Mouse (Mus musculus) cerebellum, postnatal 4 days (tissue): Measurements from ENCODE around the gene Urb2.
A peak's percentile ranks its signal among the peaks of the same experiment; 100 is the strongest.
"Not testable (repeated sequence)": the region's sequence is repeated elsewhere in the genome, so short reads cannot be mapped to it uniquely, and the experiment has no call there.

ENCODE experiments used
- DNase-seq, 2 experiments: peaks; one replicate each; pipeline ENCODE4 v3.0.0; 2022; ENCODE audit warnings: low spot score in 2 of 2, mixed read lengths in 1 of 2

Gene Urb2

GRCm38 (mm10) chr8:124014751-124015150 is 6.6 kb upstream of the Urb2 start:
- no peak for DNase-seq

DNA sequence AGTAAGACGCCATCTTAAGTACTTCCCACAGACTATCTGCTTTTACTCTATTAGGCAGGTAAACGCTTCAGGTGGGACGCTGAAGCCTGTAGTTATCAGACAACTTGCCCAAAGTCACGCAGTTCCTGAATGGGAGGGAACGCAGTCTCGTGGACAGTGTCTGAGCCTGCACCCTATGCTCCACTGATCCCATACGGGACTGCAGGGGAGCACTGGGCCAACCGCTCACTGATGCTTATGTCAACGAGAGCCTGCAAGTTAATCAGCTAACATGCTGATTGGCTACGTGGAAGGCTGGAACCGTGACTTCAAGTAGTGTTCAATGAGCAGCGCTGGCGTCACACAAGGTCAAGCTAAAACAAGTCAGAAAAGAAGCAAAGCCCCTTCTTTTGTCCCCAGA is 1.5 kb upstream of the Urb2 start:
- DNase-seq: no peak

GRCm38 (mm10) chr8:124020439-124021236 is 670 bp upstream of the Urb2 start:
- peak; percentile 29 to 73 for DNase-seq

- DNase-seq: not testable (repeated sequence)
Measured at GRCm38 (mm10) chr8:124026265-124026664, 5.0 kb downstream of the Urb2 start.

DNA sequence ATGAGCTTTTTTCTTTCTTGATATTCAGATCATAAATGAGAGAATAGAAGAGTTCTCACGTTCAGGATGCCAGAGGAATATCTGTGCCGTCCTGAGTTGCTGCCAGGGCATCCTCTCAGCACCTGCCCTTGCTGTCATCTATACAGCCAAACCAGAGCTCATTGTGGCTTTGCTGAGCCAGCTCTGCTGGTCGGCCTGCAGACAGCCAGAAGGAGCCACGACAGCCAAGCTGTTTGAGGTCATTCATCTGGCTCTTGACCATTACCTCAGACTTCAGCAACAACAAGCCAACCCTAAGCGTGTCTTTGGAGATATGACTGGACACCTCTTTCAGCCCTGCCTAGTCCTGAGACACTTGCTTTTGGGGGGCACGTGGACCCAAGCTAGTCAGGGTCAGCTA is 6.5 kb downstream of the Urb2 start:
- no peak for DNase-seq

DNA sequence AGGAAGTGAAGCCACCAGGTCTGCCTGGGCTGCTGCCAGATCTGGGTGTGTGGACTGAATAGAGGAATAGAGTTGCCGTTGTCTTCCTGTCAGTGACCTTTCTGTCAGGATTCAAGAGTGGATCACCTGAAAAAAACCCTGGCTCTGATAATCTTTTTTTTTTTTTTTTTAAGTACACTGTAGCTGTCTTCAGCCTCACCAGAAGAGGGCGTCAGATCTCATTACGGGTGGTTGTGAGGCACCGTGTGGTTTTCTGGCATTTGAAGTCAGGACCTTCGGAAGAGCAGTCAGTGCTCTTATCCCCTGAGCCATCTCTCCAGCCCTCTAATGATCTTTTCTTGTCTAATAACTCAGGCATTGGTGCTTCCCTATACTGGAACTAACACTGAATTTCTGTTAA is 12.1 kb downstream of the Urb2 start:
- DNase-seq: no peak

DNA sequence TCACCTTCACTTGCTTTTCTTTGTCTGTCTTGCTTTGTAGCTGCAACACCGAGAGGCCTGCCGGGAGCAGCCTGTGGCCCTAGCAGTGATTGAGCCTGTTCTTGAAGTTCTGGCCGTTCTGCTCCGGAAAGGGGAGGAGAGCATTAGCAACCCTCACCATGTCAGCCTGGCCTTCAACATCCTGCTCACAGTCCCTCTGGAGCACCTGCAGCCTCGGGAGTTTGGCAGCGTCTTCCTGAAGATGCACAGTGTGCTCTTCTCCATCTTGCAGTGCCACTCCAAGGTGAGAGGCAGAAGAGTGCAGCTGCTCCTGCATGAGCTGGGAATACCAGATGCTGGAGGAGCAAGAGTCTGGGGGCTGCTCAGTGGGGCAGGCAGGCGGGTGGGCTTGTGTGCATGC is 16.8 kb downstream of the Urb2 start:
- no peak for DNase-seq

- no peak for DNase-seq
Measured at GRCm38 (mm10) chr8:124039351-124039750, 18.0 kb downstream of the Urb2 start.

- DNase-seq: no peak
Measured at GRCm38 (mm10) chr8:124042201-124042600, 20.9 kb downstream of the Urb2 start.

DNA sequence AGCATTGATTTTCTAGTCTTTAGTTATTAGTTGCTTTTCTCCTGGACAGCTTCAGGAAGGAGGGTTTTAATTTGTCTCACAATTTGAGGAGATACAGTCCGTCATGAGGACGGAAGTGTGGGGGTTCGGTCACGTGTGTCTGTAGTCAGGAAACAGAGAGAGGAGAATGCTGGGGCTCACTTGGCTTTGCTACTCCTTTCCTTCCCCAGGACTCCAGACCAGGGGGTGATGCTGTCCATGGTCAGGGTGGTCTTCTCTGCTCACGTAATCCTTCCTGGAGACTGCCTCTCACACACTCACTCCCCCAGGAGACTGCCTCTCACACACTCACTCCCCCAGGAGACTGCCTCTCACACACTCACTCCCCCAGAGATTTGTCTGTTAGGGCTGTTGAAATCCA is 23.1 kb downstream of the Urb2 start:
- DNase-seq: no peak

DNA sequence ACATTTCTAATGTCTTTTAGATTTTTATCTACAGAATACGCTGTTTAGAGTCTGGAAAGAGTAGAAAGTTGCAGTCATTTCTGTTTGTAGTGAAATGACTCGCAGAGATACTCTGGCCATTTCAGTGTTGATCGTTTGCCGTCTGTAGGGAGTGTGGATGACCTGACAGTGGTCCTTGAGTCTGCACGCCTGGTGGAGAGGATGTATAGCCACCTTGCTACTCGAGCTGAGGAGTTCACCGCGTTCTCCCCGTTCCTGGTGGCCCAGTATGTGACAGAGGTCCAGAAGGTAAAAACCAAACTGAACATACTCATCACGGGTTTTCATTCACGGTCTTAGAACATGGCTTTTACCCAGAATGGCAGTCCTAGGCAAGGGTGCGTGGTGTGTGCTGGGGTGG is 23.6 kb downstream of the Urb2 start:
- DNase-seq: no peak

GRCm38 (mm10) chr8:124045856-124046255 is 24.5 kb downstream of the Urb2 start:
- DNase-seq: no peak

DNA sequence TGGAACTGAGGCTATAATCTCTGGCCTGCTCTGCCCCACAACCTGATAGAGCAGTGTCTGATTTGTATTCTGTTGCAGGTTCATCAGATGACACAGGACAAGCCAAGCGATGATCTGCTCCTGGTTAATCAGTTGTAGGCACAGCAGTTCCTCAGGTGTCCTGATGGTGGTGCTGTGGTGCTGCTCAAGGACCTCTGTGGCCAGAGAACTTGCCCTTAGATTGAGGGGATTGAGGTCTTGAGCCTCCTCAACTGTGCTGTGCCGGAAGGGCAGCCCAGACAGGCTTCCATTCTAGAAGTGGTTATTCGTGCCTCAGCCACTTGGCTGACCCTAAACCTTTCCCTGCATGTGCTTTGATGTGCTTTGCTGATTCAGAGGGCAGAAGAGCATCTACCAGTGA is 30.8 kb downstream of the Urb2 start:
- peak; percentile 78 to 86 for DNase-seq

GRCm38 (mm10) chr8:124052568-124052967 is 31.3 kb downstream of the Urb2 start:
- DNase-seq: no peak

GRCm38 (mm10) chr8:124056832-124057655 is 35.7 kb downstream of the Urb2 start:
- no peak for DNase-seq

DNA sequence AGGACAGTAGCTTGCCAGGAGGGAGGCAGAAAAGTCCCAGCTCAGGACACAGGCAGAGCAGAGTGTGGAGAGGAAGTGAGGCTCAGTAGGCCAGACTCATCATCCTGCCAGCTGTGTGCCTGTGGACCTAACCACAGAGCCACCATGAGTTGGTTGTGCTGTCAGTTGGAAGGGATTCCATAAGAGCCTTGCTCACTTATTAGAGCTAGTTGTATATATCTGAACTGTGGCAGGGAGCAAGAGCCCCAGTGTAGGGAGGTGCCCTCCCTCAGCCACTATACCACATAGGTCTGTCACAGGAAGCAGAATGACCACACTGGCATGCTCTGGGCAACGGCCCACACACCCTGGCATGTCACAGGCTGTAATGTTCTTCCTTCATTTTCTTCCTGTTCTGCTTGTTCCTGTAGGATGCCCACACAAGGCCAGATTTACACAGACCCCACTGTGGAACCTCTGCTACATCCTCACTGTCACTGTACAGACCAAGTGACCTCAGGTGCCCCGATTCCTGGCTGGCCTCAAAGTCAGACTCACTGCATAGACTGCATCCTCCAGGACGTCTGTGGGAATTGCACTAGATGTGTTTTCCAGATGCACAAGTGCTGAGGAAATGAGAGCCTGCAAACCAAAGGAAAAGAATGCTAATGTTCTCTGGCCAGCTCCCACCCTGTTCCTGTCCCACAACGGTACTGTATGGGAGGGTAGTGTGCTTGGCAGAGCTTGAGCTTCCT is 45.2 kb downstream of the Urb2 start:
- no peak for DNase-seq

GRCm38 (mm10) chr8:124067059-124067750 is 45.9 kb downstream of the Urb2 start:
- no peak for DNase-seq

GRCm38 (mm10) chr8:124070363-124071324 is 49.3 kb downstream of the Urb2 start:
- peak in 1 of 2 experiments; percentile 73 for DNase-seq

GRCm38 (mm10) chr8:124075977-124076376 is 54.7 kb downstream of the Urb2 start:
- no peak for DNase-seq

- DNase-seq: no peak
Measured at GRCm38 (mm10) chr8:124076416-124076815, 55.1 kb downstream of the Urb2 start.
